Mouse (Mus musculus): ENCODE results near the gene Rnasel.
"Not testable (repeated sequence)": the region's sequence is repeated elsewhere in the genome, so short reads cannot be mapped to it uniquely, and the experiment has no call there.

Gene Rnasel

GRCm38 (mm10) chr1:153737101-153738085 is 11.8 kb upstream of the Rnasel start:
- DNase-seq (ENCODE audit: low spot score), result peak; percentile 84

GRCm38 (mm10) chr1:153739437-153740015 is 9.7 kb upstream of the Rnasel start:
- DNase-seq (ENCODE audit: low spot score), result no peak

GRCm38 (mm10) chr1:153740145-153740544 is 9.1 kb upstream of the Rnasel start, which contains the start of gene Rgs16:
TSS of gene Rgs16 (plus strand) at chr1:153740349.
- peak; percentile 67 for DNase-seq (ENCODE audit: low spot score)

GRCm38 (mm10) chr1:153740775-153741400 is 8.3 kb upstream of the Rnasel start:
- no peak for DNase-seq (ENCODE audit: low spot score)

- no peak for DNase-seq (ENCODE audit: low spot score)
Observed at GRCm38 (mm10) chr1:153741551-153742316, 7.5 kb upstream of the Rnasel start.

- DNase-seq (ENCODE audit: low spot score), result peak; percentile 47
Observed at GRCm38 (mm10) chr1:153742374-153743155, 6.7 kb upstream of the Rnasel start.

GRCm38 (mm10) chr1:153746119-153746670 is 3.0 kb upstream of the Rnasel start:
- no peak for DNase-seq (ENCODE audit: low spot score)

GRCm38 (mm10) chr1:153746728-153747127 is 2.5 kb upstream of the Rnasel start:
- peak; percentile 58 for DNase-seq (ENCODE audit: low spot score)

- no peak for DNase-seq (ENCODE audit: low spot score)
Observed at GRCm38 (mm10) chr1:153747861-153748530, 1.2 kb upstream of the Rnasel start.

GRCm38 (mm10) chr1:153748549-153748948 is 677 bp upstream of the Rnasel start:
- DNase-seq (ENCODE audit: low spot score), result peak; percentile 68

GRCm38 (mm10) chr1:153750054-153750453 is 828 bp downstream of the Rnasel start:
- DNase-seq (ENCODE audit: low spot score), result no peak

GRCm38 (mm10) chr1:153751763-153752301 is 2.6 kb downstream of the Rnasel start:
- DNase-seq (ENCODE audit: low spot score), result no peak

GRCm38 (mm10) chr1:153752521-153752920 is 3.3 kb downstream of the Rnasel start:
- DNase-seq (ENCODE audit: low spot score), result no peak

- no peak for DNase-seq (ENCODE audit: low spot score)
Observed at GRCm38 (mm10) chr1:153753725-153754464, 4.7 kb downstream of the Rnasel start.

- DNase-seq (ENCODE audit: low spot score), result no peak
Observed at GRCm38 (mm10) chr1:153764136-153764535, 14.9 kb downstream of the Rnasel start.

GRCm38 (mm10) chr1:153766298-153766697 is 17.1 kb downstream of the Rnasel start:
- DNase-seq (ENCODE audit: low spot score), result peak; percentile 18

- DNase-seq (ENCODE audit: low spot score), result no peak
Observed at GRCm38 (mm10) chr1:153767281-153767680, 18.1 kb downstream of the Rnasel start.

- no peak for DNase-seq (ENCODE audit: low spot score)
Observed at GRCm38 (mm10) chr1:153768465-153768864, 19.2 kb downstream of the Rnasel start.

GRCm38 (mm10) chr1:153769571-153769970 is 20.3 kb downstream of the Rnasel start:
- DNase-seq (ENCODE audit: low spot score), result not testable (repeated sequence)
